Mouse (Mus musculus): ENCODE data around the gene Trpm8.

- TF ChIP-seq TAL1 (IDR thresholded peaks at IDR 0.05; ENCODE audit: low read length) (peak; percentile 1; the same call in 1 of the 3 replicates), GATA1 (IDR thresholded peaks at IDR 0.05; ENCODE audit: low read length) (no peak)
Measured at GRCm38 (mm10) chr1:88258881-88259642, 18.4 kb upstream of the Trpm8 start.
